Mouse (Mus musculus): ENCODE measurements around the gene Ube2d1.

DNA sequence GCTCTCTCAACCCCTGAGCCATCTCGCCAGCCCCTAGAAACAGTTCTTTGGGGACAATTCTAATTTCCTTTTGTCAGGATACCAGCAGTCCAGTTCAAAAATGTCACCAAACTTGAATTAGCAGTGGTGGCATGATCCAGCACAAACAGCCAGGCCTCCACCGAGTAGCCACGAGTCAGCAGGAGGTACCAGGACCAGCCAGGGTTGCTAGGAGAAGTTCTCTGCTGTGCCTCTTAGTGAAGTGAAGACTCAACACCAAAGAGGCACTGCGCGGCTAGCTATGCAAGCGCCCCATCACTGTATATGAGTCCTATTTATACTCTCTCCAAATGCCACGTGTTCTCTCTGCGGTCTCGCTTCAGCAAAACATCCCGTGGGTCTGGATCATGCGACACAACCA lies 31.0 kb upstream of the Ube2d1 start:
- TF ChIP-seq RCOR1 (IDR thresholded peaks at IDR 0.05; ENCODE audit: low read depth, low read length) (no peak), CTCF (IDR thresholded peaks at IDR 0.05 in 2 of 3, conservative IDR thresholded peaks at IDR 0.05 in 1 of 3; ENCODE audit: control insufficient read depth in 1 of 3, insufficient read depth in 1 of 3, low read depth in 2 of 3, low read length in 3 of 3, poor library complexity in 1 of 3, severe bottlenecking in 1 of 3) (no peak), MXI1 (IDR thresholded peaks at IDR 0.05; ENCODE audit: low read depth, low read length) (no peak), SMC3 (IDR thresholded peaks at IDR 0.05; ENCODE audit: low read depth, low read length) (no peak), NRF1 (IDR thresholded peaks at IDR 0.05; ENCODE audit: insufficient read depth, low read depth, low read length, poor library complexity, severe bottlenecking) (no peak)

Measured in MEL (cell line).